Mouse (Mus musculus) cerebellum, adult 2 months (tissue): ENCODE results near the gene Camkmt. TPM values are rescaled to one million over a fixed set of nuclear protein-coding genes. Genes with fewer than 3 reads are reported as not detected.

Experiments used
- DNase-seq, 2 experiments: peaks; one replicate each; pipeline ENCODE4 v3.0.0; 2021
- H3K27ac ChIP-seq: fragments of 200-500 bp; 2 replicates; pipeline ENCODE4 v1.5.1; 2012; ENCODE audit warnings: low read length, control low read depth, inconsistent platforms; ENCODE audit not compliant: insufficient read depth
- H3K27me3 ChIP-seq: fragments of 200-500 bp; 2 replicates; pipeline ENCODE4 v1.6.1; 2012; ENCODE audit warnings: inconsistent platforms, mild to moderate bottlenecking, low read length, moderate library complexity; ENCODE audit not compliant: control insufficient read depth, insufficient read depth
- H3K4me1 ChIP-seq: fragments of 200-500 bp; 2 replicates; pipeline ENCODE4 v1.6.1; 2011; ENCODE audit warnings: low read length; ENCODE audit not compliant: control insufficient read depth, insufficient read depth
- H3K4me3 ChIP-seq: fragments of 200-500 bp; replicated peaks from 2 replicates; pipeline ENCODE3; 2011; ENCODE audit warnings: mild to moderate bottlenecking, low read depth, low read length, control low read depth; ENCODE audit not compliant: insufficient read depth
- CTCF ChIP-seq: fragments of 200-500 bp; IDR thresholded peaks from 2 replicates; pipeline ENCODE4 v1.5.1; 2011; ENCODE audit warnings: low read depth, mild to moderate bottlenecking, control low read depth, low read length, moderate library complexity, borderline replicate concordance; ENCODE audit not compliant: insufficient read depth
- POLR2A ChIP-seq: fragments of 200-500 bp; IDR thresholded peaks from 2 replicates; pipeline ENCODE4 v1.6.1; 2011; ENCODE audit warnings: low read length, control low read depth, borderline replicate concordance; ENCODE audit not compliant: insufficient read depth
- WGBS: fragments of 180-500 bp; shearing (Covaris S2); methylation state at CpG from one replicate; pipeline ENCODE4 v1.1.7; 2018; 5-methylcytosine and 5-hydroxymethylcytosine counted together
- polyA plus RNA-seq: library from polyadenylated mRNA; depleted of rRNA; stranded (reverse); fragments of >200 nt; gene quantifications from 2 replicates; pipeline ENCODE4 v1.2.3, GENCODE M21; 2012

Camkmt gene
- polyA plus RNA-seq, 1 experiment: 6.6 TPM

GRCm38 (mm10) chr17:85349331-85349935 lies 259.1 kb downstream of the Camkmt start:
- Histone ChIP-seq H3K27me3 (no peaks in the 10 kb centered on the region), H3K4me3 (no peak overlapping the region), H3K4me1 (peaks cover 18% of the 10 kb centered on the region), H3K27ac (no peak overlapping the region)
- TF ChIP-seq POLR2A (no peak), CTCF (no peak)
- WGBS: 74% methylated on average over 8 of the region's 8 CpGs
- DNase-seq: no peak

- no peak for DNase-seq
- Histone ChIP-seq H3K27me3 (no peaks in the 10 kb centered on the region), H3K27ac (no peak overlapping the region), H3K4me1 (peaks cover 20% of the 10 kb centered on the region), H3K4me3 (no peak overlapping the region)
- TF ChIP-seq POLR2A (no peak), CTCF (no peak)
- 82% methylated on average over 8 of the region's 8 CpGs for WGBS
These were observed 260.9 kb downstream of the Camkmt start for GRCm38 (mm10) chr17:85351301-85351700.

DNA sequence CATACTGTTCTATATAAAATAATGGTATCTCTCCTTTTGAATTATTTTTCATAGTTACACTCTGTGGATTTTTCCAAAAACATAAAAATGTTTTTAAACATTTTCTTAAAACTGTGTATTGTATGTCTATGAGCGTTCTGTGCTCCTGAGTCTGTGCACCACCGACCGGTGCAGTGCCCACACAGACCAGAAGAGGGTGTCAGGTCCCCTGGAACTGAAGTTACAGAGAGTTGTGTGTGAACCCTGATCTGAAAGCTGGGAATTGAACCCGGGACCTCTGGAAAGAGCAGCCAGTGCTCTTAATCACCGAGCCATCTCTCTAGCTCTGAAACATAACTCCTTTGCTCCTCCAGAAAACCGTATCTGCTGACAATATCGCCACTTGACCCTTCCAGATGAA lies 262.4 kb downstream of the Camkmt start:
- Histone ChIP-seq H3K4me3 (no peak overlapping the region), H3K27ac (no peak overlapping the region), H3K27me3 (no peaks in the 10 kb centered on the region), H3K4me1 (peaks cover 13% of the 10 kb centered on the region)
- TF ChIP-seq CTCF (0 out of 2 replicates have a peak, but pooled peaks have one; percentile 3), POLR2A (no peak)
- 93% methylated on average over 7 of the region's 7 CpGs for WGBS
- no peak for DNase-seq

GRCm38 (mm10) chr17:85353191-85353590 lies 262.8 kb downstream of the Camkmt start:
- WGBS: 23% methylated on average over 6 of the region's 6 CpGs
- Histone ChIP-seq H3K27me3 (no peaks in the 10 kb centered on the region), H3K27ac (no peak overlapping the region), H3K4me1 (peaks cover 13% of the 10 kb centered on the region), H3K4me3 (no peak overlapping the region)
- peak in 1 of 2 experiments; percentile 9 for DNase-seq
- TF ChIP-seq POLR2A: no peak
- TF ChIP-seq CTCF: no peak

DNA sequence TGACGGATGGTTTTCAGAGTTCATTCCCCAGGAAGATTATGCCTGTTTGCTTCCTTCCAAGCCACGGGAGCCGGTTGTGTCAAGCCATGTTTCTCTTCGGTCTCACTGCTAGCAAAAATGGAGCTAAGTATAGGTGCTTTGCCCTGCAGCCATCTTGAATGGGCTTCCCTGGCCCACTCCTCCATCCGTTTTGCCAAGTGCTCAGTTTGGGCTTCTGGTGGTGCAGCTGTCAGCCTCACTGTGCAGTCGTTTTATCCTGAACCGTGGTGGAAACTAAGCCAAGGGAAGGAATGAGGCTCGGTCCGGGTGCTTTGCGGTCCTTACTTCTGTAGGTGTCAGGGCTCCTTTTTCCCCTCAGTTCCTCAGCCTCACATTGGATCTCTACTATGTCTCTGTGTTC lies 263.3 kb downstream of the Camkmt start:
- no peak for DNase-seq
- H3K27me3 ChIP-seq: no peaks in the 10 kb centered on the region
- peaks cover 13% of the 10 kb centered on the region for H3K4me1 ChIP-seq
- 19% methylated on average over 10 of the region's 10 CpGs for WGBS
- no peak overlapping the region for H3K4me3 ChIP-seq
- no peak for TF ChIP-seq POLR2A
- TF ChIP-seq CTCF: no peak
- H3K27ac ChIP-seq: no peak overlapping the region

- 94% methylated on average over 9 of the region's 9 CpGs for WGBS
These were observed 265.0 kb downstream of the Camkmt start for GRCm38 (mm10) chr17:85355356-85355755.

GRCm38 (mm10) chr17:85361006-85361405 lies 270.7 kb downstream of the Camkmt start:
- TF ChIP-seq POLR2A (no peak), CTCF (no peak)

More at GRCm38 (mm10) chr17:85355356-85355755, 265.0 kb downstream of the Camkmt start:
- no peak overlapping the region for H3K27ac ChIP-seq
- no peak for DNase-seq
- TF ChIP-seq POLR2A (no peak), CTCF (no peak)
- H3K4me1 ChIP-seq: peaks cover 13% of the 10 kb centered on the region
- no peak overlapping the region for H3K4me3 ChIP-seq
- H3K27me3 ChIP-seq: no peaks in the 10 kb centered on the region

DNA sequence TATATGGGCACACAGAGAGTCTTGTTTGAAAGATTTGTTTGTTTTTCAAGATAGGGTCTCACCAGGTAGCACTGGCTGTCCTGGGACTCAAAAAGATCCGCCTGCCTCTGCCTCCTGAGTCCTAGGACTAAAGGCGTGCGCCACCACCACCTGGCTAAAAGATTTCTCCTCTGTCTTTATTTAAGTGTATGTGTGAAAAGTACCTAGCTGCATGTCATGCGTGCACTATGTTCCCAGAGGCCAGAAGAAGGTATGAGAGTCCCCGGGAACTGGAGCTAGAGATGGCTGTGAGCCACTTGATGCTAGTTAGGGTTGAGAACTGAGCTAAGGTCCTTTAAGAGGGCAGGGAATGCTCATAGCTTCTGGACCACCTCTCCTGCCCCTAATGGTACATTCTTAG lies 277.0 kb downstream of the Camkmt start:
- no peak for TF ChIP-seq POLR2A
- no peak for TF ChIP-seq CTCF
- DNase-seq: no peak
- Histone ChIP-seq H3K4me1 (no peaks in the 10 kb centered on the region; the same call in 1 of the 2 replicates), H3K27ac (no peak overlapping the region), H3K27me3 (no peaks in the 10 kb centered on the region), H3K4me3 (no peak overlapping the region)
- 97% methylated on average over 5 of the region's 5 CpGs for WGBS

More at GRCm38 (mm10) chr17:85361006-85361405, 270.7 kb downstream of the Camkmt start:
- Histone ChIP-seq H3K4me1 (no peaks in the 10 kb centered on the region; the same call in 1 of the 2 replicates), H3K27ac (no peak overlapping the region), H3K4me3 (no peak overlapping the region), H3K27me3 (no peaks in the 10 kb centered on the region)
- WGBS: 52% methylated on average over 7 of the region's 7 CpGs
- peak in 1 of 2 experiments; percentile 38 for DNase-seq
